Comparison of ENCODE assay signal across 44 mouse cellular contexts in the genomic region with DNA sequence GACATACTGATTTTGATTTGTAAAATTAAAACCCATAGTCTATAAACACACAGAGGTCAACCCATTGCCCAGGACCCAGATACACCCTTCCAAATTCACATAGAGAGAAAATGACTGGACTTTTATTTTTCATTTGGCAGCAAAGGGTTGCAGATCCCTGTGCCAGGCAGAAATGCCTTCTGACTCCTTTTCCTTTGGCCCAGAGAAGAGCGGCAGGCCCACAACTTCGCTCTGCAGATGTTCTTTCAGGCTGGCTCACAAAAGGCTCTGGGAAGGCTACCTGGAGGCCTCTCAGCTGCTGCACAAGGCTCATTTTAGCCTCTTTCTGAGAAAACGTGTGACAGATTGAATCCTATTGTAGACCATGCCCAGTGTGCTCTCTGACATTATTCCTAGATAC. TPM values are rescaled to one million over a fixed set of nuclear protein-coding genes. Genes with fewer than 3 reads are reported as not detected.
"Had no signal": no experiment of that assay in that cellular context is flagged by ENCODE, and none has a peak within 500 bp of the region (broad histone marks: within the 10 kb centered on the region; RNA-seq: fewer than 3 reads in every experiment).

No protein-coding gene starts in this region.

- H3K27me3 ChIP-seq: limb, embryonic 12.5 days; limb, embryonic 15.5 days; liver, embryonic 12.5 days; liver, embryonic 13.5 days; liver, embryonic 15.5 days; lung, embryonic 15.5 days; midbrain, embryonic 12.5 days; midbrain, embryonic 13.5 days; midbrain, embryonic 15.5 days had no signal

- H3K4me3 ChIP-seq: left cerebral cortex, adult 2 months; limb, embryonic 12.5 days; limb, embryonic 15.5 days; liver, embryonic 12.5 days; liver, embryonic 13.5 days; liver, embryonic 15.5 days; lung, embryonic 15.5 days; megakaryocyte, embryonic 14.5 days; midbrain, embryonic 10.5 days; midbrain, embryonic 12.5 days; midbrain, embryonic 13.5 days; midbrain, embryonic 15.5 days; myocyte had no signal

- ATAC-seq: liver, embryonic 12.5 days; liver, postnatal 0 days; lung, postnatal 0 days; midbrain, embryonic 13.5 days; midbrain, embryonic 15.5 days; midbrain, embryonic 16.5 days had no signal

- H3K9me3 ChIP-seq: limb, embryonic 12.5 days; limb, embryonic 15.5 days; liver, embryonic 12.5 days; liver, embryonic 13.5 days; liver, embryonic 15.5 days; lung, embryonic 15.5 days; megakaryocyte, embryonic 14.5 days; midbrain, embryonic 10.5 days; midbrain, embryonic 12.5 days; midbrain, embryonic 13.5 days; midbrain, embryonic 15.5 days had no signal

- H3K36me3 ChIP-seq: limb, embryonic 12.5 days; limb, embryonic 15.5 days; liver, embryonic 12.5 days; liver, embryonic 13.5 days; liver, embryonic 15.5 days; lung, embryonic 15.5 days; midbrain, embryonic 10.5 days; midbrain, embryonic 12.5 days; midbrain, embryonic 13.5 days; midbrain, embryonic 15.5 days had no signal

- DNase-seq: left cerebral cortex, postnatal 4 days; liver; liver, embryonic 13.5 days; liver, postnatal 0 days; lung, adult 18-20 months; lung, adult 2 months; lung, embryonic 14.5 days; lung, postnatal 10 days; lung, postnatal 14 days; lung, postnatal 36 days; lung, postnatal 4 days; midbrain, embryonic 14.5 days had no signal

- H3K27ac ChIP-seq: left cerebral cortex, adult 2 months; limb, embryonic 12.5 days; limb, embryonic 15.5 days; liver, embryonic 12.5 days; liver, embryonic 13.5 days; liver, embryonic 14.5 days; liver, embryonic 15.5 days; lung, embryonic 15.5 days; macrophage; midbrain, embryonic 10.5 days; midbrain, embryonic 12.5 days; midbrain, embryonic 13.5 days; midbrain, embryonic 15.5 days had no signal

- H3K9ac ChIP-seq: limb, embryonic 12.5 days; limb, embryonic 15.5 days; liver, embryonic 12.5 days; liver, embryonic 13.5 days; liver, embryonic 14.5 days; liver, embryonic 15.5 days; liver, postnatal 0 days; lung, embryonic 14.5 days; lung, embryonic 15.5 days; midbrain, embryonic 12.5 days; midbrain, embryonic 13.5 days; midbrain, embryonic 15.5 days had no signal

- H3K4me1 ChIP-seq: liver, embryonic 12.5 days; liver, embryonic 13.5 days; liver, embryonic 15.5 days; lung, embryonic 15.5 days; megakaryocyte, embryonic 14.5 days; midbrain, embryonic 10.5 days; midbrain, embryonic 12.5 days; midbrain, embryonic 13.5 days; midbrain, embryonic 15.5 days had no signal

- H3K4me2 ChIP-seq: limb, embryonic 12.5 days; limb, embryonic 15.5 days; liver, embryonic 11.5 days; liver, embryonic 12.5 days; liver, embryonic 13.5 days; liver, embryonic 15.5 days; lung, embryonic 14.5 days; lung, embryonic 15.5 days; midbrain, embryonic 11.5 days; midbrain, embryonic 12.5 days; midbrain, embryonic 13.5 days; midbrain, embryonic 15.5 days had no signal

RNA-seq across cellular contexts. Expression of gene Arl14, which starts 13.6 kb away (rescaled TPM):
- total RNA-seq: left cerebral cortex, adult 2 months; left cerebral cortex, adult 8-10 months; left cerebral cortex, postnatal 10 days; left cerebral cortex, postnatal 14 days; left cerebral cortex, postnatal 25 days; left cerebral cortex, postnatal 36 days; left cerebral cortex, postnatal 4 days; megakaryocyte progenitor cell, adult 5-6 weeks; megakaryocyte, adult 5-6 weeks; megakaryocyte-erythroid progenitor cell, adult 5-6 weeks; midbrain, postnatal 0 days had no signal
- polyA plus RNA-seq: limb, embryonic 11.5 days; limb, embryonic 12.5 days; limb, embryonic 14.5 days; limb, embryonic 15.5 days; liver, adult 2 months; liver, embryonic 11.5 days; liver, embryonic 12.5 days; liver, embryonic 13.5 days; liver, embryonic 14.5 days; liver, embryonic 15.5 days; liver, embryonic 16.5 days; liver, postnatal 0 days; lung, adult 2 months; macrophage; midbrain, embryonic 10.5 days; midbrain, embryonic 11.5 days; midbrain, embryonic 12.5 days; midbrain, embryonic 13.5 days; midbrain, embryonic 14.5 days; midbrain, embryonic 15.5 days; midbrain, embryonic 16.5 days; midbrain, postnatal 0 days; myocyte; neural tube, embryonic 11.5 days had no signal
